In the genomic region with DNA sequence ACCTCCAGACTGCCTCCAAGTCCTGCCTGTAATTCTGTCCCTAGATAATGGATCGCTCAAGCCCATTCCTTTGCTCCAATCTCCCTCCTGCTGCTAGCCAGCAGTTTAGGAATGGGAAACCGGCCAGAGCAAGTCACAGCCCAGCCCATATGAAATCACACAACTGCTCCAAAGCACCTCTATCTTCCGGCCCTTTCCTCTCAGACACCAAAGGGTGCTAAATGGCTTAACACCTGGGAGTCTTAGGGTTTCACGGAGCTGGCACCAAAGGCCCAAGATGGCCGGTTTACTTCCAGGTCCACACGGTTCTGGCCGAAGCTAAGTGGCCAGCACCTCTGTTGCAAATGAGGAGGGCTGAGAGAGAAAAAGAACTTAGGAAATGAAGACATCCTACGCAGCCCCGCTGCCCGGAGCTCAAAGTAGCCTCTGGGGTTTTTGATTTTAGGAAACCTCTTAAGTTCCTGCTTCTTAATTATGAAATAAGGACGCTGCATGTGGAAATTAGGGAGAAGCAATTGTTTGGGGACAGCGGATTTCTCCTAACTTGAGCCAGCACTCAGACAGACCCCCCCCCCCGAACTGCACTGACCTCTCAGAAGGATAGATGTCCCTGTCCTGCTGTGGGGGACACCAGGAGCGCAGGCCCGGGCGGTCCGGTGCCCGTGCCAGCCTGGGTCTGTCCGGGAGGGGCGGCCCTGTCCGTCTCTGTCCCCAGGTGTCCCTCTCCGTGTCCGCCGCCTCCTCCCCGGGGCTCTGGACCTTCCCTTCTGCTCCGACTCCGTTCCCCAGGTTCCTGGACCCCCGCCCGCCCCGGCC, we compare ENCODE assay signal across 2 mouse cellular contexts.
TF ChIP-seq lines count a peak whose summit lies in the region.

No protein-coding gene starts in this region.

TF ChIP-seq in MEL, 35 proteins besides CTCF, POLR2A, EP300 and RAD21:
- peak; percentile 37; the same call in 1 of the 2 replicates for TF ChIP-seq MXI1 (IDR thresholded peaks at IDR 0.05; ENCODE audit: low read depth, low read length)
- no peak for TF ChIP-seq E2F4 (IDR thresholded peaks at IDR 0.05; ENCODE audit: borderline replicate concordance, low read depth, low read length)

TF ChIP-seq in myocyte, 11 proteins besides CTCF, POLR2A, EP300 and RAD21:
- TF ChIP-seq E2F4 (IDR thresholded peaks at IDR 0.05; ENCODE audit: insufficient read depth) (no peak), REST (IDR thresholded peaks at IDR 0.05; ENCODE audit: insufficient read depth, insufficient read length) (no peak), MYOD1 (IDR thresholded peaks at IDR 0.05; ENCODE audit: control insufficient read depth in 1 of 3, insufficient read length in 2 of 3, low read depth in 2 of 3) (no peak), TCF3 (IDR thresholded peaks at IDR 0.05; ENCODE audit: insufficient read length, low read depth) (no peak), MAX (IDR thresholded peaks at IDR 0.05; ENCODE audit: low read depth) (no peak), POLR2AphosphoS2 (IDR thresholded peaks at IDR 0.05; ENCODE audit: insufficient read length, low read depth) (no peak), SRF (IDR thresholded peaks at IDR 0.05; ENCODE audit: control insufficient read depth, insufficient read length, low read depth) (no peak)
TF ChIP-seq in myocyte: peak in this region for 0.
